Mouse (Mus musculus) CD4-positive, CD25-positive, alpha-beta regulatory T cell, adult 9 weeks (primary cell): ENCODE results near the gene Cnn3. TPM values are rescaled to one million over a fixed set of nuclear protein-coding genes. Genes with fewer than 3 reads are reported as not detected.

Experiments used
- polyA plus RNA-seq: library from polyadenylated mRNA; unstranded; fragments of 100-300 nt; shearing (Covaris generic); gene quantifications from one replicate; pipeline ENCODE4 v1.2.1, GENCODE M21; 2017

Cnn3 gene
- 11.4 TPM for polyA plus RNA-seq

GRCm38 (mm10) chr3:121425861-121426620, at the start of gene Cnn3:
Gene Cnn3 (plus strand): TSS chr3:121426497.

Other genes with a start within 250 kb of the Cnn3 start
- gene Tmem56, start 143.4 kb upstream of the Cnn3 start, polyA plus RNA-seq: not detected
- 23.1 TPM for gene Alg14, start 134.7 kb upstream of the Cnn3 start, polyA plus RNA-seq
- not detected for gene Slc44a3, start 105.9 kb downstream of the Cnn3 start, polyA plus RNA-seq
- not detected for gene 4930432M17Rik, start 244.3 kb downstream of the Cnn3 start, polyA plus RNA-seq